In genomic region chr9:110051869-110052661, GRCm38 (mm10) we compare ENCODE assay signal across 8 mouse cellular contexts.
DNase-seq lines count a peak whose midpoint lies in the region; ATAC-seq and TF ChIP-seq lines count a peak whose summit lies in the region.

No protein-coding gene starts in this region.

- intact Hi-C loops in gastrocnemius, adult 2 months (cut with DNase I), result no loop called here
- intact Hi-C loops in gastrocnemius, postnatal 14 days (cut with DNase I; ENCODE audit: low total_unique reads), result no loop called here

- ATAC-seq in embryonic facial prominence, embryonic 15.5 days (ENCODE audit: insufficient number of reproducible peaks, low FRiP score, low TSS enrichment, low read depth), result no peak
- ATAC-seq in hindbrain, embryonic 12.5 days (ENCODE audit: low FRiP score), result no peak; the same call in 1 of the 2 replicates
- no peak for ATAC-seq in lung, postnatal 0 days
- ATAC-seq in megakaryocyte, adult 5-6 weeks (ENCODE audit: poor library complexity, severe bottlenecking), result no peak
- no peak for ATAC-seq in megakaryocyte progenitor cell, adult 5-6 weeks (replicated peaks; ENCODE audit: poor library complexity)

- no peak for TF ChIP-seq EP300 in lung, postnatal 0 days (IDR thresholded peaks at IDR 0.05)

- 28% methylated on average over 23 of the region's 23 CpGs for WGBS in embryonic facial prominence, embryonic 15.5 days
- WGBS in hindbrain, embryonic 12.5 days, result 13% methylated on average over 23 of the region's 23 CpGs
- WGBS in midbrain, embryonic 10.5 days, result 24% methylated on average over 23 of the region's 23 CpGs
- WGBS in lung, postnatal 0 days, result 67% methylated on average over 23 of the region's 23 CpGs

- H3K9me3 ChIP-seq in embryonic facial prominence, embryonic 15.5 days (replicated peaks), result no peaks in the 10 kb centered on the region
- no peaks in the 10 kb centered on the region for H3K9me3 ChIP-seq in hindbrain, embryonic 12.5 days (replicated peaks)
- no peaks in the 10 kb centered on the region for H3K9me3 ChIP-seq in midbrain, embryonic 10.5 days (replicated peaks)
- H3K9me3 ChIP-seq in lung, postnatal 0 days (ENCODE audit: low read length), result no peaks in the 10 kb centered on the region

- TF ChIP-seq CTCF in gastrocnemius, adult 2 months (IDR thresholded peaks at IDR 0.05), result no peak
- TF ChIP-seq CTCF in lung, postnatal 0 days (IDR thresholded peaks at IDR 0.05), result no peak

- no peak overlapping the region for H3K9ac ChIP-seq in embryonic facial prominence, embryonic 15.5 days
- peak overlapping the region; percentile 61 for H3K9ac ChIP-seq in hindbrain, embryonic 12.5 days
- H3K9ac ChIP-seq in lung, postnatal 0 days (replicated peaks; ENCODE audit: low read depth), result no peak overlapping the region

- peak overlapping the region; percentile 89 for H3K27ac ChIP-seq in gastrocnemius, adult 2 months
- H3K27ac ChIP-seq in embryonic facial prominence, embryonic 15.5 days (replicated peaks), result no peak overlapping the region
- H3K27ac ChIP-seq in hindbrain, embryonic 12.5 days, result peak overlapping the region; percentile 97
- H3K27ac ChIP-seq in midbrain, embryonic 10.5 days (replicated peaks), result peak overlapping the region; percentile 87
- H3K27ac ChIP-seq in lung, postnatal 0 days (ENCODE audit: low read length), result no peak overlapping the region

- peak overlapping the region; percentile 12 for H3K4me2 ChIP-seq in embryonic facial prominence, embryonic 15.5 days (replicated peaks)
- H3K4me2 ChIP-seq in hindbrain, embryonic 12.5 days (replicated peaks), result peak overlapping the region; percentile 55
- no peak overlapping the region for H3K4me2 ChIP-seq in lung, postnatal 0 days (replicated peaks; ENCODE audit: low read depth, low read length)

- peaks cover 2% of the 10 kb centered on the region; the same call in 1 of the 2 replicates for H3K4me1 ChIP-seq in embryonic facial prominence, embryonic 15.5 days
- peaks cover 56% of the 10 kb centered on the region for H3K4me1 ChIP-seq in hindbrain, embryonic 12.5 days
- peaks cover 73% of the 10 kb centered on the region for H3K4me1 ChIP-seq in midbrain, embryonic 10.5 days
- H3K4me1 ChIP-seq in lung, postnatal 0 days (ENCODE audit: insufficient read depth, low read depth, low read length), result no peaks in the 10 kb centered on the region

- no peak for DNase-seq in gastrocnemius, adult 2 months
- no peak for DNase-seq in gastrocnemius, postnatal 14 days
- DNase-seq in midbrain, embryonic 10.5 days (ENCODE audit: low spot score), result peak; percentile 45
- no peak for DNase-seq in lung, postnatal 0 days (ENCODE audit: low spot score)

- H3K36me3 ChIP-seq in embryonic facial prominence, embryonic 15.5 days, result no peaks in the 10 kb centered on the region
- H3K36me3 ChIP-seq in hindbrain, embryonic 12.5 days, result no peaks in the 10 kb centered on the region
- H3K36me3 ChIP-seq in midbrain, embryonic 10.5 days, result no peaks in the 10 kb centered on the region
- 0 out of 2 replicates have a peak, but pooled peaks cover 5% of the 10 kb centered on the region for H3K36me3 ChIP-seq in lung, postnatal 0 days (ENCODE audit: insufficient read depth, low read length)

- peak overlapping the region; percentile 17 for H3K4me3 ChIP-seq in gastrocnemius, adult 2 months
- H3K4me3 ChIP-seq in embryonic facial prominence, embryonic 15.5 days (replicated peaks), result no peak overlapping the region
- peak overlapping the region; percentile 35 for H3K4me3 ChIP-seq in hindbrain, embryonic 12.5 days
- peak overlapping the region; percentile 51 for H3K4me3 ChIP-seq in midbrain, embryonic 10.5 days
- no peak overlapping the region for H3K4me3 ChIP-seq in lung, postnatal 0 days (ENCODE audit: low read depth, low read length)

- H3K27me3 ChIP-seq in embryonic facial prominence, embryonic 15.5 days, result no peaks in the 10 kb centered on the region
- no peaks in the 10 kb centered on the region for H3K27me3 ChIP-seq in hindbrain, embryonic 12.5 days
- no peaks in the 10 kb centered on the region for H3K27me3 ChIP-seq in midbrain, embryonic 10.5 days (ENCODE audit: low read depth, poor library complexity, severe bottlenecking)
- H3K27me3 ChIP-seq in lung, postnatal 0 days (replicated peaks; ENCODE audit: insufficient read depth, low read length), result no peaks in the 10 kb centered on the region

Comparison
In these comparisons a context has a peak if more than half of its experiments do, and no peak if none do; other contexts are left out.
1. H3K27ac ChIP-seq: peak in gastrocnemius, adult 2 months (single experiment), hindbrain, embryonic 12.5 days (single experiment) and midbrain, embryonic 10.5 days (single experiment); none in embryonic facial prominence, embryonic 15.5 days (single experiment) and lung, postnatal 0 days (single experiment).
2. H3K4me3 ChIP-seq: peak in gastrocnemius, adult 2 months (single experiment), hindbrain, embryonic 12.5 days (single experiment) and midbrain, embryonic 10.5 days (single experiment); none in embryonic facial prominence, embryonic 15.5 days (single experiment) and lung, postnatal 0 days (single experiment).